Mouse (Mus musculus): ENCODE results near the gene Rbm19. TPM values are rescaled to one million over a fixed set of nuclear protein-coding genes. Genes with fewer than 3 reads are reported as not detected.
A peak's percentile ranks its signal among the peaks of the same experiment; 100 is the strongest.
"Not testable (repeated sequence)": the region's sequence is repeated elsewhere in the genome, so short reads cannot be mapped to it uniquely, and the experiment has no call there.

Gene Rbm19
- 10 to 100 TPM; 14.1 to 20.8 TPM for total RNA-seq (2021)
- long read RNA-seq, experiment 1, full-length matches to known transcripts, result 6 of 9 reads
- long read RNA-seq, experiment 1, partial matches to known transcripts, result 0 of 9 reads
- long read RNA-seq, experiment 1, other reads (novel, unspliced or antisense), result 3 of 9 reads
- long read RNA-seq, experiment 2, full-length matches to known transcripts, result 5 of 16 reads
- long read RNA-seq, experiment 2, partial matches to known transcripts, result 4 of 16 reads
- long read RNA-seq, experiment 2, other reads (novel, unspliced or antisense), result 7 of 16 reads

DNA sequence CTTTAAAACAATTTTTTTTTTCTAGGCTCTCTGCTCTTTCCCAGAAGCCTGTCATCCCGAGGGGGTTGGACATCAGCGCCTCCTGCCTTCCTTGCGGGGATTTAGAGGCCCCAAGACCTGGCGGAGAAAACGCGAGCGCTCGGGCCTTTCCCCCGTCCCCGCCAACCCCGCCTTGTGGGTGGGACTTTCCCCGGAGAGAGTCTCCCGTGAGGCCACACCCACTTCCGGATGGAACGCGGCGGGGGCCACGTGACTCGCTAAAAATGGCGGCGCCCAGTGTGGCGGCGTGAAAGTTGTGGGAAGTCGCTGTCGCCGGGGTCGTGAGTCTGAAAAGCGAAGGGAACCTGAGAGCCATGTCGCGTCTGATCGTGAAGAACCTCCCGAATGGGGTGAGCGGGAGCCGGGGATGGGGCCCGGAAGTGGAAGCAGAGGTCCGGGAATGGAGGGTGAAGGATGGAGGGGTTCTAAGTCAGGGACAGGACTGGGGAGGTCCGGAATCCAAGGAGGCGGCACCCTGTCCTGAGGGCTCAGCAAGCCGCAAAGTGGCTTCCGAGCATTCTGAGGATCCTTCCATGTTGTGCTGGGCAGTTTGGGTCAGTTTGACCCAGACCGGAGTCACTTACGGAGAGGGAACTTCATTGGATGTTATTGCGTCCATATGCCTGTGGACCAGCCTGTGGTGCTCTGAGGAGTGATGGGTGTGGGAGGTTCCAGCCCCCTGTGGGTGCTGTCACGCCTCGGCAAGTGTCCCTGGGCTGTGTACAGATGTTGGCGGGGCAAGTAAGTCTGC is at the start of gene Rbm19:
Gene Rbm19, plus strand, starts transcription at position 205 of the 790 bp plus-strand sequence.
- peak; percentile 95 for DNase-seq

DNA sequence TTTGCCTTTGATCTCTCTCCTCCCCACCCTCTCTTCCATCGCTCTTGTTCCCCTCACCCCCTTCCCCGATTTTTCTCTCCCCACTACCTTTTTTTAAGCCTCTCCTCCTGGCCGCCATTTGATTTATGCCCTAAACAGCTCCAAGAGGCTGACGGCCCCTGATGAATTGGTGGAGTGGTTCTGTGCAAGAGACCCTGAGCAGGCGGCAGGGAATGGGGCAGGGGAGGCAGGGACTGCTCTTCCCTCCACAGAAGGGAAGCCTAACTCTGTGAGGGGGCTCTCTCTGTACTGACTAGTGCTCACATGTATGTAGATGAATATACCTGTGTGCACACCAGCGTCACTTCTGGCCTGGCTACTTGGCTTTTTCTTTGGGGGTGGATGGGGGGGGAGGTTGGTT is 49.0 kb upstream of the Rbm19 start:
- DNase-seq, result no peak

DNA sequence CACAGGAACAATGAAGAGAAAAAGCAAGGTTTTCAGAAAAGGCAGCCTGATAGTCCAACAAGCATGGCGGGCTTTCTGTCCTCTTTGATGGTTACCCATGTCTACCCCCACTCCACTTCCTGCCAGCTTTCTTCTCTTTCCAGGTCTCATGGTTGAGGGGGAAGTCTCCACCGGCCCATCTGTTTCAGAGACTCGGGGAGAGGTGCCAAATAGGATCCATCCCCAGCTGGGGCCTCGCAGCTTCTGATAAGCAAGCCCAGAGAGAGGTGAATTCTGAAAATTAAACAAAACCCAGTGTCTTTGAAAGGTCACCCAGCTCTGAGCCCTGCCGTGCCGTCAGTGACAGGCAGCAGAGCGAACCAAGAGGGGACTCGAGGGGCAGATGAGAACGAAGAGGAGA is 42.2 kb upstream of the Rbm19 start:
- DNase-seq, result no peak

DNA sequence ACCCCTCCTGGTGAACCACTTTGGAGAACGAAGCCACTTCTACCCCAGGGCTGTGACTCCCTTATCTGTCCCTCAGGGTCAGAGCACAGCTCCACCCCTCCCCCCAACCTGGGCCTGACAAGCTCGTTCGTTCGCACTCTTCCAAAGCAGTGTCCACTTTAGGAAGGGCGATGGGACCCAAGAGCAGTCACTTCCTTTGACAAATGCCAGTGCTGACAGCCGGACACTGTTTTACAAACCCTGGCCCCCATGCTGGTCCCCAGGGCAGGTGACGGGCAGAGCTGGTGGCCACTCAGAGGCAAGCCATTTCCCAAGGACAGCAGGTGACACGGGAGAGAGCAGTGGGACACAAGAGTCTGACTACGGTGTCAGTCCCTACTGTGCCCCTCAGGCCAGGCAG is 36.2 kb upstream of the Rbm19 start:
- no peak for DNase-seq

DNA sequence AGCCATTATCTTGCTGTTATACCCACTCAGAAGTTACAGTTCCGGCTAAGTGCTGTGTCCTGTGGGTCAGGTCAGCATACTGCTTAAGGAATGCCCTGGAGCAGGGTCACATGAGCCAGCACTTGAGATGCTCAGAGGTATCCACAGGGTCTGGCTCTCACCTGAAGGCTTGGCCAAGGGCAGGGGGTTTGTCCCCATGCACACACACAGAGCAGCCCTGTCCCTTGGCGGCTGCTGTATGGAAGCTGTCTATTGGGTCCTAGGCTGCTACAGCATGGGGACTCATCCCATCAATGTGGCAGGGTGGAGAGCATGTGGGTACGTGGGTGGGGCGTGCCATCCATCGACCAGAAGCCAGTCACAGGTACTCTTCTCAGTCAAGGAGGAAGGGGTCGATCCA is 35.8 kb upstream of the Rbm19 start:
- no peak for DNase-seq

DNA sequence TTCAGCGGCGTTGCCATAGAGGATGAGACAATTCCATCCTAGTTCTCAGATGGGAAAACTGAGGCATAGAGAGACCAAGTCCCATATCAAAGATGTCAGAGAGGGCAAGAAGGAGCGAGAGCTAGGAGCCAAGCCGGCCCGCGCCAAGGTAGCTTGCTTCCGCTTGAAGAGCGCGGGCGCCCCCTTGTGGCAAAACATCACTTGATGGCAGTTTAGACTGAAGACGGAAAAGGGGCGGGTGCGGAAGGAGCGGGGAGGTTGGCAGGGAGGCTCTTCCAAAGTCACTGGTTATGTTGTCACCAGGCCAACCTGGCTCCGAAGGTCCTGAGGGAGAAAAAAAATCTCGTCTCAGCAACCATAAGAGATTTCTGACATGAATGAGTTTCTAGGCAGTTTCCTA is 27.7 kb upstream of the Rbm19 start:
- DNase-seq, result peak; percentile 94

DNA sequence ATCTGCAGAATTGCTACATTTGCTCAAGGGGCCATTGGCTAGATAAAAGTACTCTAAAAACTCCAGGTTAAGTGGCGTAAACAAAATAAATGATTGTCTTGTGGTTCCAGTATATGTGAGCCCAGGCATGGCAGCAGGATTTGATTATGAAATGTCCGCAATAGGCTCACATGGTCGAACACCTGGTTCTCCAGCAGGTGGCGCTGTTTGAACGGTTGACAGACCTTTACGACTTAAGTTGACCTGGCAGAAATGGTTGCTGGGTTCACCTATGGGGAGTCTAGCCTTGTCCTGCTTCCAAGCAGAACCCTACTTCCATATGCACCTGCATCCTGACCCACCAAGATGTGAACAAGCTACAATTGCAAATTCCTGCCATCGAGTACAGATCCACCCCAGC is 21.7 kb upstream of the Rbm19 start:
- DNase-seq, result peak; percentile 64

DNA sequence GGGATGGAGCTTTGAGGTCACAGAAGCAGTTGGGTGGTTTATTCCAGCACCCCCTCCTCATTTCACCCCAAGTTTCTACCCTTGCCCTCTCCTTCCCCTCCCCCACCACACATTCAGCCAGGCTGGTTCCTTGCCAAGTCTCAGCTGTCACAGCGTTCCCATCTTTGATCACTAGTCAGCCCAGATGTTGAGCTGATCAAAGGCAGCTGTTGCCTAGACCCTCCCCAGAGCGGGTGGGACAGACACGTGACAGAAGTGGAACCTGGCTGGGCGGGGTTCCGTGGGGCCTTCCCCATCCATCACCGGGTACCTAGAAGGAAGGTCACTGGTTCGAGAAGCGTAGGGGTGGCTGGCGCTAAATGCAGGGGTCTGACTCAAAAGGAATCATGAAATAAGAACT is 19.2 kb upstream of the Rbm19 start:
- no peak for DNase-seq

DNA sequence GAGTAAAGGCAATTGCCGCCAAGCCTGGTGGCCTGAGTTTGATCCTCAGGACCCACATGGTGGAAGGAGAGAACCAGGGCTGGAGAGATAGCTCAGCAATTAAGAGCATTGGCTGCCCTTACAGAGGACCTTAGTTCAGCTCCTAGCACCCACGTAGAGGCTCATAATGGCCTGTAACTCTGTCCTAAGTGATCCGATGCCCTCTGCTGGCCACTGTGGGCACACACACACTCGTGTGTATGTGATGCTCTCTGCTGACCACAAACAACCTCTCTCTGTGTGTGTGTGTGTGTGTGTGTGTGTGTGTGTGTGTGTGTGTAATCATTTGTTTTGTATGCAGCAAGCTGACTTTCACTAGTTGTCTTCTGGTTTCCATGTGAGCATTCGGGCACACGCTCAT is 15.5 kb upstream of the Rbm19 start:
- DNase-seq, result no peak

DNA sequence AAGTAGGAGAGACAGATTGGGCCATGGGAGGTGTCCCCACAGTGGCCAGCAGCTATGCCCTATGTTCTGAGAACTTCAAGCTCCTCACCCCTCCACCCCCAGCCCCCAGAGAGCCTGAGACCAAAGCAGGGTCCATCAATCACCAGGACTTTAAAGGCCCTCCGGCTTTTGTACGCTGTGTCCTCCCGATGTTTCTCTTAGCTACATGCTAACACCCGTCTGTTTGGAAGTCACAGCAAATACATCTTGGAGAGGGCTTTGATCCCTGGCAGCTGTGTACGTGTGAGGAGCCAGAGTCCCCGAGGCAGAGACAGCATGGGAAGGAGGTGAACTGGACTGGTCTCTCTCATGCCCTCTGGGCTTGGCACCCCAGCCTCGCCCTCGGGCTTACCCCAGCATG is 14.2 kb upstream of the Rbm19 start:
- DNase-seq, result no peak

DNA sequence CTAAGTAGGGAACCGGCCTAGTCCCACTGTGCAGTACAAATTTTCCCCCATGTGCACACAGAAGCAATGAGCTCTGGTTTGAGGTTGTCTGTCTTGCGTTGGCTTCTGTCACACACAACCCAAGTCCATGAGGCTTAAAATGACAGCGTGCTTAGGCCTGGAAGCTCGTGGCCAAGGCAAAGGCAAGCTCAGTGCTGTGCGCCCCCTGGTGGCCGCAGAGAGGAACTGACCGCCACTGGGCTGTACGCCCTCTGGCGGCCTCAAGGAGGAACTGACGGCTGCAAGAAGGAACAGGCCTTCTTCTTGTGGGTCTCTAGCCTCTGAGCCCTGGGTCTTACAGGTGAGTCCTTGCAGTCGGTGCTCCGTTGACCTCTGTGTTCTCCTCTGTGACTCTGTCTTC is 13.5 kb upstream of the Rbm19 start:
- peak; percentile 67 for DNase-seq

DNA sequence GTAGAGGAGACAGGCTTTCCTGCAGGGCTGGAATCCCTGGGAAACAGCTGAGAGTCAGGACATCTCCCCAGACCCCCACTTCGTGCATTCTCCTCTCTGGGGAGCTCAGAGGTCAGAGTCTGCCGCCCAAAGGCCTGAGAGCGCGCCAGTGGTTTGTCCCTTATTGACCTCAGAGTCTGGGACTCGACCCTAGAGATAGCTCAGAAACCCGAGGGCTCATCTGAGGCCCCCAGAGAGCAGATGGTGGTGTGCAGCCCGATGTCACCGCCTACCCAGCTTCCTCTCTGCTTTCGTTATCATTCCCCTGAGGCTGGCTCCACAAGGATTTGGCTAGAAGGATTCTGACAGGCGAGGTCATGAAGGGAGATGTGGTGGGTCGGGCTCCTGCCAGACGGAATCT is 12.8 kb upstream of the Rbm19 start:
- DNase-seq, result no peak

DNA sequence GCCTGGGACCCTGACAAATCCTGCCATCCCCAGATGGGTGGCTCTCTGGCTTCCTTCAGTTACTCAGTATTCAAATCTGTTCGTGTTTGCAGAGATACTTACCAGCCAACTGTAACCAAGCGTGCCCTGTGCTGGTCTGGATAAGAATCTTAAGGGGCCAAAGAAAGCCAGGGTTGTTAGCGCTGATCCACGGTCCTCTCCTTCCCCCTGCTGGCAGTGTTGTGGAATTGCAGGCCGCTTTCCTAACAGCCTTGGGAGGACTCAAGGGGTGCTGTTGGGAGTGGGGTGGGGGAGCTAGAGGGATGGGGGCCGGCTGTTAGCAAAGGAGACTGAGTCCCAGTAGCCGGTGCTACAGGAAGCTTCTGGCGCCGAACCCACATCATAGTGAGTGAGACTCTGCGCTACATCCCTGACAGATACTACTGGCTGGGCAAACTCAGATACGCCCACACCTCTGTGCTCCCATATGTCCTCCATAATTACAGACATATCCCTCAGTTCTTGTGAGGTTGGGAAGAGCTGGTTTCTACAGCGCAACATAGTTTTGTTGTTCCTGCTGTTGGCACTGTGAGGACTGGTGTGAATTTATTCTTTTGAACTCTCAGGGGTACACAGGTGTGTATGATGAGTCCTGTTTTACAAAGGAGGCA is 9.7 kb upstream of the Rbm19 start:
- DNase-seq, result no peak

DNA sequence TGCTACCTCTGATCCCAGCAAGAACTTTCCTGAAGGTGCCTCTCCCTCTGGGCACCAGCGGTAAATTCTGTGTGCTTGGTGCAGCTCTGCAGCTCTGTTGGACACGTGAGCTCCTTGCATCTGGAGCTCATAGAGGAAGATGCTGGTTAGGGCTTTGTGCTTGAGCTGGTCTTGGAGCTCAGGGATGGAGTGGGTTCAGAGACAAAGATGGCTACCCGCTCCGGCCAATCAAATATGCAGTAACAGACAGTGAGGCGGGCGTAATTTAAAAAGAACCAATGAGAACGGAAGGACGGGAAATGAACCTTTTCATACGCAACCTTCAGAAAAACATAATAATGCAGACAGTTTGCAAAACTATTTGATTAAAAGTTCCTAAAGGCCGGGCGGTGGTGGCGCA is 1.9 kb upstream of the Rbm19 start:
- no peak for DNase-seq

DNA sequence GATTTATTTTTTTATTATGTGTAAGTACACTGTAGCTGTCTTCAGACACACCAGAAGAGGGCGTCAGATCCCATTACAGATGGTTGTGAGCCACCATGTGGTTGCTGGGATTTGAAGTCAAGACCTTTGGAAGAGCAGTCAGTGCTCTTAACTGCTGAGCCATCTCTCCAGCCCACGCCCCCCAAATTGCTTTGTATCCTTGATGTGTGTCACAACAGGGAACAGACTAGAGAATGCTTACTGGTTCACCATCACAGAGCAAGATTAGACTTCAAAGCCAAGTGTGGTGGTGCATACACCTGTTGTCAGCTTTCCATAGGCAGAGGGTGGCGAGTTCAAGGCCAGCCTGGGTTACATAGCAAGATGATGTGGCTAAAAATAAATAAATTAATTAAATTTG is 896 bp downstream of the Rbm19 start:
- DNase-seq, result not testable (repeated sequence)

DNA sequence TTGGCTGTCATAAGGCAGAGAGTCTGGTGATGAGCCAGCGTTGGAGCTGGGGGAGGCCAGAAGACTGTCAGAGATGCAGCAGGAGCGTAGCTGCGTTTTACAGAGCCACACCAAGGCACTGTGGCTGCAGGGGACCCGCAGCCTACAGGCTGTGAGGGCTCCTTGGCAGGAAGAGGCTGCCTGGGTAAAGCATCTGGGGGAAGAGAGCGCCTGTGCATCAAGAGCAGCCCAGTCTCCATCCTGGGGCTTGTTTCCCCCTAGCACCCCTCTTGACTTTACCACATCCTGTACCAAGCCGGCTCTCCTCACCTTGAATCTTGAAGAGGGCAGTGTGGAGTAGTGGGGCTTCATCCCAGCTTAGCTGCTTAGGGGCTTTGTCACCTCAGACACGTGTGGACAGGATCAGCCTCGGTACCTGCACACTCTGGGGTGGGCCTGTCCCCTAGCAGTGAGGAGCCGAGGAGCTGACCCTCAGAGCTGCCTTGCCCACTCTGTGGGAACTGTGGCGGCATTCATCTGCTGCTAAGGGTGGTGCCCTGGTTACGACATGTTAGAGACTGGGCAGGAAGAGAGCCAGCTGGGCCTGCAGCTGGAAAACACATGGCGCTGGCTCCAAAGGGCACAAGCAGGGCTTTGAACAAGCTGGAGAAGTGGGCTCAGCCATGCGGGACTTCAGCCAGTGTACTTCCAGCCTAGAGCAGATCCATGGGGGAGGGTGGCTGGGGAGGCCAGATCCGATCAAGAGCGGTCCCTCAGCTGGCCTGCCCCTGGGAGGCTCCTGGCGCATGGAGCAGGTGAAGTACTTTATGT is 8.8 kb downstream of the Rbm19 start:
- DNase-seq, result no peak

DNA sequence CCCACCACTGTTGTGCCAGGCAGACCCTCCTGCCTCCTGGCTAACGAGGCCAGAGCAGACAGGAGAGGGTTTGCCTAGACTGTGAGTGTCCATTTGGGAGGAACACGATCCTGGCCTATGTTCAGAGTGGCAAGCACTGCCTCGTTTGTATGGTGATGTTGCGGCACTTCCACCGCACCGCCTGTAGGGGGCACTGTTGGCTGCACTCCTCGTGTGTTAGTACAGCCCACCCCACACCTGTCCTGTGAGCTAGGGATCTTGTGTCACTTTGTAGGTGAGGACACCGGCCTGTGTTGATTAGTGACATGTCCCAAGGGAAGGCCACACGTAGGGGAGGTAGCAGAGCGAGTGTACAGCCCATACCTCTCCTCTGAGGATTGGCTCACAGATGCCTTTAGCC is 11.4 kb downstream of the Rbm19 start:
- DNase-seq, result peak; percentile 31

DNA sequence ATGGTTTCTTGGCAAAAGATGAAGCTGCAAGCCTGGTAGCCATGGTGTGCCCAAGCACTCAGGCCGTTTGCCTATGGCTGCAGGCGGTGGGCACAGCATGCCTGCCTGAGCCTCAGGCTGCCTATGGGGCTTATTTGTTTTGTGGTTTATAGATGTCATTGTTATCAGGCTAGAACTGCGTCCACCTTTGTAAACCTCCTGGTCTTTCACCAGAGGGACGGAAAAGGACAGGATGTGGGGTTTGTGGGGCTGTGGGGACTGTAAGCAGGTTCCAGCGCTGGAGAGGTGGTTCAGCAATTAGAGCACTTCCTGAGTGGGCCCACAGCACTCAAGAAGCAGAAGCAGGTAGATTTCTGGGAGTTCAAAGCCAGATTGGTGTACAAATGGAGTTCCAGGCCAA is 12.2 kb downstream of the Rbm19 start:
- DNase-seq, result no peak

DNA sequence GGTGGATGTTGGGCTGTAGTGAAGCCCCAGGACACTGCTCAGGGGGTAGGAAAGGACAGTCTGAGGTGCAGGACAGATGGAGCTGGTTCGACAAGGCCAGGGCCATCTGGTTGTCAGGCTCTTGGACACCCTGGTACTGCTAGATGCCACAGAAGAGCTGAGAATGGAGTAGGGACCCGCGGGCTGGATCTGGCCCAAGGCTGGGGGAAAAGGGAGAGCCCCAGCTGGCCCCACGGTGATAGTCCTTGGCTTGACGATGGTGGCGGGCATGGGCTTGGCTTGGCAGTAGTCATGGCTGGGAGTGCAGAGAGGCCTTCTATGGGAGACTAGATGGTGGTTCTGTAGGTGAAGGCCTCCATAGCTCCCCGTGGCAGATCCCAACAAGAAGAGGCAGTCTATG is 12.8 kb downstream of the Rbm19 start:
- no peak for DNase-seq

DNA sequence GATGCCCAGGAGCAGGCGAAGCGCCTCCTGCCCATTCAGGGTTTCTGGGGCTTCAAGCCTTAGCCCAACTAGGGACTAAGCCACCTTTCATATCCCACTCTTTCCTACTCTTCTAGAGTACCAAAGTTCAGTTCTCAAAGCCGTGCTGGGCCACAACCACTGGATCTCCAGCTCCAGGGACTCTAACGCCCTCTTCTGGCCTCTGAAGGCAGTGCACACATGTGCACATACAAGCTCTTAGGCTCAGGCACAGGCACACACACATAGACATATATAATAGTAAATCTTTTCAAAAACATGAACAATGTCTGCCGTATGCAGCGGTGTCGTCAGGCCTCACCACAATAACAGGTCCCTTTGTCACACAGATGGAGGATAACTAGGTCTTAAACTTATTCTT is 13.5 kb downstream of the Rbm19 start:
- DNase-seq, result no peak

DNA sequence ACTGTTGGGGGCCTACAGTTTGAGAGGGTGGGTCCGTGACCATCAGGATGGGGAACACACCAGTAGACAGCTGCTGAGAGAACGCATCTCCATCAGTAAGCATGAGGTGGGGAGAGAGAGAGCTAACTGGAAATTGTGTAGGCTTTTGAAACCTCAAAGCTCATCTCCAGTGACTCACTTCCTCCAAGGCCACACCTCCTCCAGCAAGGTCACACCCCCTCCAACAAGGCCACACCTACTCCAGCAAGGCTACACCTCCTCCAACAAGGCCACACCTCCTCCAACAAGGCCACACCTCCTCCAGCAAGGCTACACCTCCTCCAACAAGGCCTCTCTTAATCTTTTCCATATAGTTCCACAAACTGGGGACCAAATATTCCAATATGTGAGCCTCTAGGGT is 13.9 kb downstream of the Rbm19 start:
- DNase-seq, result no peak

DNA sequence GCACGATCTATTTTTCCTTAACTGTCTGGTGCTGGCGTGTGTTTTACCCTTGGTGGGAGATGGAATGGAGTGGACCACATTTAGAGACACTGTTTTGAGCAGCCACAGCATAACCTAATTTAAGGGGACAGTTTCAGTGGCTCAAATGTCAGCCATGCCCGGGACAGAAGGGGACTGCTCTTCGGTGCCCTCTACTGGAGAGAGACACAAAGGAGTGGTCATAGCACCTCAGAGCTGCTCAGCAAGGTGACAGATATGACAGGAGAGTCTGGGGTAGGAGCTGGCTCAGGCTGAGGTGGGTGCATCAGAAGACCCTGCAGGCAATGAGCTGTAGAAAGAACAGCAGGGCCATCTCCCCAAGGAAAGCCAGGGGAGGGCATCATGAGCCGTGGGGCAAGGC is 15.3 kb downstream of the Rbm19 start:
- DNase-seq, result peak; percentile 47

DNA sequence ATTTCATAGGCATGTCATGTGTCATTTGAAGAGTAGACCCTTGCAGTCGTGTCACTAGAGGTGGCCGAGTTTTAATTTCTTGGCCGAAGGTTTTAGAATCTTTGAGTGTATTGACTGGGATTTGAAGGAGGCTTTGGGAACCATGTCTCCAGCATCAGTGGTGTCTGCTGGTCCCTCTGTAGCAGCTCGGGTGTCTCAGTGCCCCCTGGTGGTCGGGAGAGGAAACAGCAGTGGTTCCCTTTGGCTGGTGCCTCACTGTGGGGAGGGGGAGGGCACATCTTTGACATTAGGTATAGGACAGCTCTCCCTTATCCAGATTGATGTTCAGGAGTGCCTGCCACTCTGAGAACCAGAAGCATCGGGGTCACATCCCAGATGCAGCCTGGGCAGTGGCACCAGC is 17.7 kb downstream of the Rbm19 start:
- peak; percentile 49 for DNase-seq

Measured in gastrocnemius, postnatal 10 days (tissue).